Mouse (Mus musculus): Measurements from ENCODE around the gene Lair1. TPM values are rescaled to one million over a fixed set of nuclear protein-coding genes. Genes with fewer than 3 reads are reported as not detected.

Gene Lair1
- polyA plus RNA-seq, 1 experiment from 2014 or later: 2.7 TPM

Other genes starting within 250 kb of the Lair1 start
- not detected in 2 replicates for gene Gm15448, start 237.5 kb downstream of the Lair1 start, polyA plus RNA-seq (2015; fragmentation: Nextera tagmentation; extraction: Ambion mirVana)
- 0.44 TPM in 1 of 2 replicates, not detected in the other for gene Pira2, start 218.2 kb downstream of the Lair1 start, polyA plus RNA-seq (2015; fragmentation: Nextera tagmentation; extraction: Ambion mirVana)
- 0.10 TPM in 1 of 2 replicates, not detected in the other for gene Gm14548, start 165.1 kb downstream of the Lair1 start, polyA plus RNA-seq (2015; fragmentation: Nextera tagmentation; extraction: Ambion mirVana)
- gene Lilra6, start 147.7 kb downstream of the Lair1 start, polyA plus RNA-seq (2015; fragmentation: Nextera tagmentation; extraction: Ambion mirVana): 0.21 and 0.38 TPM in 2 replicates
- 7.1 and 9.7 TPM in 2 replicates for gene Ttyh1, start 56.2 kb upstream of the Lair1 start, polyA plus RNA-seq (2015; fragmentation: Nextera tagmentation; extraction: Ambion mirVana)
- 46.3 and 49.2 TPM in 2 replicates for gene Leng8, start 73.8 kb upstream of the Lair1 start, polyA plus RNA-seq (2015; fragmentation: Nextera tagmentation; extraction: Ambion mirVana)
- 4.5 and 4.9 TPM in 2 replicates for gene Leng9, start 87.2 kb upstream of the Lair1 start, polyA plus RNA-seq (2015; fragmentation: Nextera tagmentation; extraction: Ambion mirVana)
- 66.3 and 68.6 TPM in 2 replicates for gene Cdc42ep5, start 101.7 kb upstream of the Lair1 start, polyA plus RNA-seq (2015; fragmentation: Nextera tagmentation; extraction: Ambion mirVana)
- gene Lilra5, start 174.6 kb upstream of the Lair1 start, polyA plus RNA-seq (2015; fragmentation: Nextera tagmentation; extraction: Ambion mirVana): 0.19 and 0.28 TPM in 2 replicates